Mouse (Mus musculus): ENCODE data around the gene Msh2.

DNA sequence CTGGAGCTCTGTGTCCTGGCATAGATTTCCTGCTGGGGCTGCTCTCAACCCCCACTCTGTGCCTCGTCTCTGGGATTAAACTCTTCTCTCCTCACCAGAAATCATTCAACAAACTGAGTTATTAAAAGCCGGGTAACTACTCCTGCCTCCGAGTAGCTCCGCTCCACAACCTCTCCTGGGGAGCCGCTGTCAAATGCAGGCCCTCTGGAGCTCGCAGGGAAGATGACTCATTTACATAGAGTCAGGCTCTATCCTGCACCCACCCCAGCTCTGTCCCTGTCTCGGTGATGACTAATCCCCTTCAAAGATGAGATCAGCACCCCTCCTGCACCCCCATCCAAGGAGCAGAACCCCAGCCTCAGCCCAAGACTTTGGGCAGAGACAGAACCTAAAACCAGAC, 91.0 kb downstream of the Msh2 start:
- TF ChIP-seq CTCF (IDR thresholded peaks at IDR 0.05 in 2 of 3, conservative IDR thresholded peaks at IDR 0.05 in 1 of 3; ENCODE audit: control insufficient read depth in 1 of 3, insufficient read depth in 1 of 3, low read depth in 2 of 3, low read length in 3 of 3, poor library complexity in 1 of 3, severe bottlenecking in 1 of 3) = no peak
- no peak for TF ChIP-seq POLR2A (IDR thresholded peaks at IDR 0.05; ENCODE audit: control insufficient read depth in 1 of 2, insufficient read depth in 1 of 2, low read depth in 1 of 2, low read length in 2 of 2, poor library complexity in 1 of 2)

Measured in MEL (cell line).